Mouse (Mus musculus) midbrain, embryonic 13.5 days (tissue): ENCODE data around the gene Rbm4b. TPM values are rescaled to one million over a fixed set of nuclear protein-coding genes. Genes with fewer than 3 reads are reported as not detected.
A peak's percentile ranks its signal among the peaks of the same experiment; 100 is the strongest.

ENCODE experiments used
- ATAC-seq: fragments of 200-750 bp; cut with Nextera tagmentation; 2 replicates; pipeline ENCODE4 v1.8.0; 2017; ENCODE audit warnings: mild to moderate bottlenecking, moderate TSS enrichment, moderate library complexity
- H3K27ac ChIP-seq: fragments of 300-500 bp; sonication (generic); 2 replicates; pipeline ENCODE4 v1.5.1; 2015; ENCODE audit warnings: inconsistent platforms, mild to moderate bottlenecking, moderate library complexity
- H3K27me3 ChIP-seq: fragments of 300-500 bp; sonication (generic); 2 replicates; pipeline ENCODE4 v1.6.1; 2015; ENCODE audit warnings: mild to moderate bottlenecking, inconsistent platforms
- H3K36me3 ChIP-seq: fragments of 300-500 bp; sonication (generic); 2 replicates; pipeline ENCODE4 v1.6.1; 2015; ENCODE audit warnings: mild to moderate bottlenecking, inconsistent platforms
- H3K4me1 ChIP-seq: fragments of 300-500 bp; sonication (generic); replicated peaks from 2 replicates; pipeline ENCODE4 v1.6.1; 2015; ENCODE audit warnings: inconsistent platforms
- H3K4me2 ChIP-seq: fragments of 300-500 bp; sonication (generic); replicated peaks from 2 replicates; pipeline ENCODE4 v1.6.1; 2015; ENCODE audit warnings: moderate library complexity, mild to moderate bottlenecking, inconsistent platforms
- H3K4me3 ChIP-seq: fragments of 300-500 bp; sonication (generic); replicated peaks from 2 replicates; pipeline ENCODE4 v1.5.1; 2015; ENCODE audit warnings: mild to moderate bottlenecking, inconsistent platforms
- H3K9ac ChIP-seq: fragments of 300-500 bp; sonication (generic); replicated peaks from 2 replicates; pipeline ENCODE4 v1.6.1; 2015; ENCODE audit warnings: mild to moderate bottlenecking, inconsistent platforms
- H3K9me3 ChIP-seq: fragments of 300-500 bp; sonication (generic); 2 replicates; pipeline ENCODE4 v1.6.1; 2016; ENCODE audit warnings: mild to moderate bottlenecking, inconsistent platforms
- WGBS: fragments of 180-500 bp; shearing (Covaris S2); methylation state at CpG from one replicate; pipeline ENCODE4 v1.1.7; 2015; 5-methylcytosine and 5-hydroxymethylcytosine counted together
- polyA plus RNA-seq: library from polyadenylated mRNA; unstranded; fragments of >200 nt; fragmentation: Nextera tagmentation; extraction: Ambion mirVana; gene quantifications from 2 replicates; pipeline ENCODE4 v1.2.1, GENCODE M21; 2015

The Rbm4b gene
- polyA plus RNA-seq, 1 experiment from 2014 or later = 220 TPM

DNA sequence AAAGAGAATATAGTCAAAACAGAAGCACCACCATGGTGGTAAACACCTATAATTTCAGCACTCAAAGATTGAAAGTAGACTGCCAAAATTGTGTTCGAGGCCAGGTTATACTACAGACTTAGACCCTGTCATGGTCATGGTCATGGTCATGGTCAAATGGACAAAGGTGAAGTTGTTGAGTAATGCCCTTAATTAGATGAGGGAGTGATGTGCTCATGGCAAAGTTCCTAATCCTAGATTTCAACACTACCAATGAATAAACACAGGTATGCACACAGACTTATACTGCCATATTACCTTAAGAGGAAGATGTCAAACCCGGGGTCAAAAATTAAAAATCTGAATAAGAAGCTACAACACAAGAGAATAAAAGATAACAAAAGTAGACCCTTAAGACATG is 30.0 kb downstream of the Rbm4b start:
- WGBS = 95% methylated on average over 2 of the region's 2 CpGs
- ATAC-seq = no peak
- Histone ChIP-seq H3K36me3 (peaks cover 68% of the 10 kb centered on the region), H3K4me1 (peaks cover 58% of the 10 kb centered on the region), H3K9me3 (no peaks in the 10 kb centered on the region), H3K4me2 (no peak overlapping the region), H3K27ac (no peak overlapping the region), H3K9ac (no peak overlapping the region), H3K4me3 (no peak overlapping the region), H3K27me3 (no peaks in the 10 kb centered on the region)

GRCm38 (mm10) chr19:4793281-4793830 is 37.1 kb downstream of the Rbm4b start:
- peak overlapping the region; percentile 73 for H3K4me2 ChIP-seq

GRCm38 (mm10) chr19:4793831-4794422 is 37.6 kb downstream of the Rbm4b start, which contains the start of gene Rbm4:
Gene Rbm4, minus strand, starts transcription at chr19:4793901.
- no peaks in the 10 kb centered on the region for H3K9me3 ChIP-seq
- under 1% methylated on average over 31 of the region's 31 CpGs for WGBS

More at GRCm38 (mm10) chr19:4793281-4793830, 37.1 kb downstream of the Rbm4b start:
- no peaks in the 10 kb centered on the region for H3K9me3 ChIP-seq
- H3K36me3 ChIP-seq = peaks cover 31% of the 10 kb centered on the region
- peak overlapping the region; percentile 77 for H3K27ac ChIP-seq
- H3K4me3 ChIP-seq = peak overlapping the region; percentile 81
- ATAC-seq = peak; percentile 53
- H3K4me1 ChIP-seq = peaks cover 55% of the 10 kb centered on the region
- peak overlapping the region; percentile 85 for H3K9ac ChIP-seq
- no peaks in the 10 kb centered on the region for H3K27me3 ChIP-seq
- 2% methylated on average over 16 of the region's 16 CpGs for WGBS

GRCm38 (mm10) chr19:4795929-4796328 is 39.6 kb downstream of the Rbm4b start:
- H3K9me3 ChIP-seq = no peaks in the 10 kb centered on the region
- no peak overlapping the region for H3K4me3 ChIP-seq
- H3K36me3 ChIP-seq = peaks cover 43% of the 10 kb centered on the region
- no peaks in the 10 kb centered on the region for H3K27me3 ChIP-seq
- no peak overlapping the region for H3K9ac ChIP-seq
- H3K4me2 ChIP-seq = no peak overlapping the region
- H3K27ac ChIP-seq = no peak overlapping the region
- WGBS = 88% methylated on average over 1 of the region's 1 CpGs
- ATAC-seq = no peak
- peaks cover 30% of the 10 kb centered on the region for H3K4me1 ChIP-seq

More at GRCm38 (mm10) chr19:4793831-4794422, 37.6 kb downstream of the Rbm4b start, which contains the start of gene Rbm4:
- peak within 1 kb of the TSS; percentile 85 for H3K9ac ChIP-seq
- H3K36me3 ChIP-seq = peaks cover 35% of the 10 kb centered on the region
- no peaks in the 10 kb centered on the region for H3K27me3 ChIP-seq
- peaks cover 49% of the 10 kb centered on the region for H3K4me1 ChIP-seq
- H3K4me2 ChIP-seq = peak within 1 kb of the TSS; percentile 73
- H3K27ac ChIP-seq = peak within 1 kb of the TSS; percentile 77
- peak; percentile 99 for ATAC-seq
- H3K4me3 ChIP-seq = peak within 1 kb of the TSS; percentile 81

- 96% methylated on average over 2 of the region's 2 CpGs for WGBS
- no peak overlapping the region for H3K27ac ChIP-seq
- H3K9ac ChIP-seq = no peak overlapping the region
- no peaks in the 10 kb centered on the region for H3K27me3 ChIP-seq
- H3K4me2 ChIP-seq = no peak overlapping the region
- peaks cover 51% of the 10 kb centered on the region for H3K36me3 ChIP-seq
- H3K4me1 ChIP-seq = peaks cover 13% of the 10 kb centered on the region
- H3K4me3 ChIP-seq = no peak overlapping the region
- no peak for ATAC-seq
- no peaks in the 10 kb centered on the region for H3K9me3 ChIP-seq
Observed at GRCm38 (mm10) chr19:4797846-4798245, 41.5 kb downstream of the Rbm4b start.

DNA sequence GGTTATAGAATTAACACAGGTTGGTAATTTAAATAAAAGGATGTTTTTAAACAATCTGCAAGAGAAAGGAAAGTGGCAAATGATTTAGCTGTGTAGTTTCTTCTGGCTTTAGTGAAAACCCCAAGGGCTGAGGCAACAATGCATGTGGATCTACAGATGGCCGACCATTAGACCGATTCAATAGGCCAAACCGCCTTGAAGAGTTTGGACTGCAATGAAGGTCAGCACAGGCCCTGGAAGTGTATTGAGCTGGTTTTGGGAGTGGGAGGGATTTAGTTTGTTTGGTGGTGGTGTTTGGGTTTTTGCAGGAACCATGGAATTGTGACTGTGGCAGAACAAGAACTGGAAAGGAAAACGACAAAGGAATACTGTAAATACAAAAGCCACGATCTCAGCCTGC is 42.8 kb downstream of the Rbm4b start:
- Histone ChIP-seq H3K4me2 (no peak overlapping the region), H3K36me3 (peaks cover 62% of the 10 kb centered on the region), H3K9me3 (no peaks in the 10 kb centered on the region), H3K4me3 (no peak overlapping the region), H3K27ac (no peak overlapping the region), H3K9ac (no peak overlapping the region), H3K27me3 (no peaks in the 10 kb centered on the region), H3K4me1 (peaks cover 17% of the 10 kb centered on the region)
- ATAC-seq = no peak
- 94% methylated on average over 5 of the region's 5 CpGs for WGBS

GRCm38 (mm10) chr19:4802691-4803091 is 46.4 kb downstream of the Rbm4b start:
- Histone ChIP-seq H3K27me3 (no peaks in the 10 kb centered on the region), H3K9ac (no peak overlapping the region), H3K9me3 (no peaks in the 10 kb centered on the region), H3K4me1 (peaks cover 18% of the 10 kb centered on the region), H3K36me3 (peaks cover 61% of the 10 kb centered on the region), H3K27ac (no peak overlapping the region), H3K4me3 (no peak overlapping the region), H3K4me2 (no peak overlapping the region)
- WGBS = 96% methylated on average over 7 of the region's 7 CpGs
- 0 out of 2 replicates have a peak, but pooled peaks have one; percentile 20 for ATAC-seq

- no peak overlapping the region for H3K4me3 ChIP-seq
- no peak overlapping the region for H3K4me2 ChIP-seq
- peaks cover 24% of the 10 kb centered on the region for H3K4me1 ChIP-seq
- H3K9ac ChIP-seq = no peak overlapping the region
- peaks cover 56% of the 10 kb centered on the region for H3K36me3 ChIP-seq
- H3K27me3 ChIP-seq = no peaks in the 10 kb centered on the region
- WGBS = 83% methylated on average over 10 of the region's 10 CpGs
- no peak overlapping the region for H3K27ac ChIP-seq
- ATAC-seq = no peak
- H3K9me3 ChIP-seq = no peaks in the 10 kb centered on the region
Observed at GRCm38 (mm10) chr19:4803283-4803682, 47.0 kb downstream of the Rbm4b start.

- Histone ChIP-seq H3K4me3 (peak overlapping the region; percentile 88), H3K27me3 (no peaks in the 10 kb centered on the region), H3K9me3 (0 out of 2 replicates have a peak, but pooled peaks cover 2% of the 10 kb centered on the region), H3K9ac (peak overlapping the region; percentile 83), H3K36me3 (no peaks in the 10 kb centered on the region), H3K4me2 (peak overlapping the region; percentile 97), H3K4me1 (peaks cover 37% of the 10 kb centered on the region), H3K27ac (peak overlapping the region; percentile 90)
- ATAC-seq = no peak
- WGBS = 0% methylated on average over 14 of the region's 14 CpGs
Observed at GRCm38 (mm10) chr19:4810309-4810708, 54.0 kb downstream of the Rbm4b start.

- no peaks in the 10 kb centered on the region for H3K27me3 ChIP-seq
- WGBS = under 1% methylated on average over 17 of the region's 17 CpGs
- H3K27ac ChIP-seq = peak overlapping the region; percentile 90
- no peak for ATAC-seq
- no peaks in the 10 kb centered on the region for H3K36me3 ChIP-seq
- peak overlapping the region; percentile 97 for H3K4me2 ChIP-seq
- peaks cover 6% of the 10 kb centered on the region; the same call in 1 of the 2 replicates for H3K9me3 ChIP-seq
- peaks cover 36% of the 10 kb centered on the region for H3K4me1 ChIP-seq
- peak overlapping the region; percentile 88 for H3K4me3 ChIP-seq
- H3K9ac ChIP-seq = peak overlapping the region; percentile 83
Observed at GRCm38 (mm10) chr19:4810746-4811062, 54.4 kb downstream of the Rbm4b start.

DNA sequence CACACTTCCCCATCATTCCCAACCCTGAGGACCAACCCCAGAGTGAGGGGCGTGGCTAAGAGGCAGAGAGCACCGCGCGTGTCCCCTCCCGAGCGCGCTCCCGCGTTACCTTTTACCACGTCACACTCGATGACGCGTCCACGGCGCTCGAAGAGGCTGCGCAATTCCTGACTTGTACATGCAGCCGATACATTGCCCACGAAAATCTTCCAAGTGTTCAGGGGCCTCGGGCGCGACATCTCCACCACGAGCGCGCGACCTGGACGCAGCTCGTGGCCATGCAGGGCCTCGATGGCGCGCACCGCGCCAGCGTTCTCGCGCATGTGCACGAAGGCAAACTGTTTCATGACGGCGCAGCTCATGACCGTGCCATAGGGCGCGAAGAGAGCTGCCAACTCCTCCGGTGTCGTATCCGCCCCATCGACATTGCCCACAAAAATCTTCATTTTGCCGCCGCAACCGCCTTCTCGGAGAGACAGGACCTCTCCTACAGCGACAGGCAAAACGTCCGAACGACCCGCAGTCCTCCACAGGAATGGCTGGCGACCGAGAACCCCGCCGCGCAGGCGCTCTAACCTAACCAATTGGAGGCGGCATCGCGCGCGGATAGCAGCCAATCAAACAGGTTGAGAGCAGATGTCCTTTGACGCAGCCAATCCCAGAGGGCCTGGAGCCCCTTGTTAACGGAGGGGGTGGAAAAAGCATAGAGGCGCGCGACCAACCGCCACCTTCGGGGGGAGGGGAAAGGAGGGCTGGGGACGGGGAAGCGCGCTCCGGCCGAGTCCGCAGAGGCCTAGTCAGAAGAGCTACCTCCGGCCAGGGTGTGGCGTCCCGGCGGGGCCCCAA is 55.0 kb downstream of the Rbm4b start, which contains the start of the genes Gm21992 and Rbm14:
TSS of gene Gm21992 (minus strand) at position 550 of the 846 bp plus-strand sequence.
TSS of gene Rbm14 (minus strand) at position 572 of the 846 bp plus-strand sequence.
- peak; percentile 98 for ATAC-seq
- Histone ChIP-seq H3K27ac (peak within 1 kb of the TSS; percentile 90), H3K9ac (peak within 1 kb of the TSS; percentile 83), H3K4me3 (peak within 1 kb of the TSS; percentile 88), H3K4me1 (peaks cover 36% of the 10 kb centered on the region), H3K27me3 (no peaks in the 10 kb centered on the region), H3K9me3 (peaks cover 7% of the 10 kb centered on the region; the same call in 1 of the 2 replicates), H3K4me2 (peak within 1 kb of the TSS; percentile 97), H3K36me3 (no peaks in the 10 kb centered on the region)
- WGBS = under 1% methylated on average over 83 of the region's 83 CpGs

- Histone ChIP-seq H3K9me3 (peaks cover 7% of the 10 kb centered on the region; the same call in 1 of the 2 replicates), H3K4me2 (peak overlapping the region; percentile 97), H3K36me3 (no peaks in the 10 kb centered on the region), H3K4me3 (peak overlapping the region; percentile 88), H3K9ac (peak overlapping the region; percentile 79), H3K27ac (peak overlapping the region; percentile 87), H3K27me3 (no peaks in the 10 kb centered on the region), H3K4me1 (peaks cover 36% of the 10 kb centered on the region)
- 8% methylated on average over 12 of the region's 12 CpGs for WGBS
- no peak; the same call in 1 of the 2 replicates for ATAC-seq
Observed at GRCm38 (mm10) chr19:4811909-4812242, 55.6 kb downstream of the Rbm4b start.
